Mouse (Mus musculus): ENCODE results near the gene A630023A22Rik.

The A630023A22Rik gene

DNA sequence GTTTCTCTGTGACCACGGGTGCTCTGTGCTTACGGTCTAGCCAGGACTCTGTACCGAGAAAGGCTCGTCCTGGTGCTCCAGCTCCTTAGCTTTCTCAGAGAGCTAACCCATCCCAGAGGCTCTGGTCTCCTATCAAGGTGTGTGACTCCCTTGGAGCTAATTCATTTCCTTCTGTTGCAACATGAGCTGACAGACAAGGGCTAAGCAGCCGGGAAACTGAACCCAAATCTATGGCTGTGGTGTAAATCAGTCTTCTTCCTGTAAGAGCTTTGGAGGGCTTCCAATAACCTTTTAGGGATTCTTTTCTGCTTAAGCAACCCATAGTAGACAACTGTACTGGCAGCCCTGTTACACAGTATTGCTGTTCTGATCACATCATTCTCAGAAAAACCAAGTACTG lies at the start of gene A630023A22Rik:
TSS of gene A630023A22Rik (minus strand) at position 154 of the 400 bp plus-strand sequence.
- DNase-seq, result no peak

DNA sequence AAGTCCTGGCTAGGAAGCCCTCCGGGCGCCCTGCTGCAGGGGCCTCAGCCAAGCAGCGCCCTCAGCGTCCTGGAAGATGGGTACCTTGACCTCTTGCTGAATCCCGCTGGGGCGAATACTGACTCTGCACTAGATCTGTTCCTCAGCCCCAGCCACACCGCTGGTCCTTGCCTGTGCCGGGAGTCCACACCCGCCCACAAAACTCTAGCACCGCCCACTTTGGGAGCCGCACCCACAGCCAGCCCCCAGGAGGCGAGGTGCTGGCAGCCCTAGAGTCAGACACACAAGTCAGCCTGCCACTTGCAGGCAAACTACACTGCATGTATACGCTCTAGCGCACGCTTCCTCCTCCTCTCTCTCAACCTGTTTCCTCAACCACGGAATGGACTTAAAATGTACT lies 49.8 kb upstream of the A630023A22Rik start, which contains the start of gene Npy4r:
TSS of gene Npy4r (minus strand) at position 148 of the 400 bp plus-strand sequence.
- DNase-seq, result peak in 1 of 2 experiments; percentile 8

DNA sequence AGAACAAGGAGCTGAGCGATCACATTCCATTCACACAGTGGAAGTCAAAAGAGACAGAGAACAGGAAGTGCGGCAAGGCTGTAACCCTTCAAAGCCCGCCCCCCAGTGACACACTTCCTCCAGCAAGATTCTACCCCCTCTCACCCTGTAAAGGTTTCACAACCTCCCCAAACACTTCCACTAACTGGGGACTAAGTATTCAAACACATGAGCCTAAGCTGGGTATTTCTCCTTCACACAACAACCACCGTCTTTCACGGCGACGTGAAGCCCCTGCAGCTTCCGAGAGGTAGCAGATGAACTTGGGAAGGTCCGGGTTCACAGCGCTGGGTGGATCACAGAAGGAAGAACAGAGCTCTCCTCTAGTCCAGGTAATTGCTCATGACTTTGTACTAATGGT lies 40.4 kb upstream of the A630023A22Rik start:
- no peak for DNase-seq

DNA sequence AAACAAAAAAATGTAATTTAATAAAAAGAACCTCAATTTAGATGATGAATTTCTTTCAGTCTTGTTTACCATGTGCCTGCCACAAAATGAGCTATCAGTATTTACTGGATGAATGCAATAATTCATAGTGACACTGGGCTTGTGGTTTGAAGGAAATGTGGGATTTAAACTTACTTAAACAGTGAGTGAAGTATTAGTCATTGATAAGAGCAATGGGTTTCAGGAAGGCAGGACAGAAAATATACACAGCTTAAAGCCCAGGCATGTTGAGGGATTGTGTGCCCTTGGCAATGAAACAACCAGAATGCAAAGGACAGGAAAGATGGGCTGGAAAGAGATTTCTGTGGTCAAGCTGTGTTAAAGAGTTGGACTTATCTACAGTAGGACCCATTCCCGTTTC lies 39.8 kb upstream of the A630023A22Rik start:
- no peak for DNase-seq

DNA sequence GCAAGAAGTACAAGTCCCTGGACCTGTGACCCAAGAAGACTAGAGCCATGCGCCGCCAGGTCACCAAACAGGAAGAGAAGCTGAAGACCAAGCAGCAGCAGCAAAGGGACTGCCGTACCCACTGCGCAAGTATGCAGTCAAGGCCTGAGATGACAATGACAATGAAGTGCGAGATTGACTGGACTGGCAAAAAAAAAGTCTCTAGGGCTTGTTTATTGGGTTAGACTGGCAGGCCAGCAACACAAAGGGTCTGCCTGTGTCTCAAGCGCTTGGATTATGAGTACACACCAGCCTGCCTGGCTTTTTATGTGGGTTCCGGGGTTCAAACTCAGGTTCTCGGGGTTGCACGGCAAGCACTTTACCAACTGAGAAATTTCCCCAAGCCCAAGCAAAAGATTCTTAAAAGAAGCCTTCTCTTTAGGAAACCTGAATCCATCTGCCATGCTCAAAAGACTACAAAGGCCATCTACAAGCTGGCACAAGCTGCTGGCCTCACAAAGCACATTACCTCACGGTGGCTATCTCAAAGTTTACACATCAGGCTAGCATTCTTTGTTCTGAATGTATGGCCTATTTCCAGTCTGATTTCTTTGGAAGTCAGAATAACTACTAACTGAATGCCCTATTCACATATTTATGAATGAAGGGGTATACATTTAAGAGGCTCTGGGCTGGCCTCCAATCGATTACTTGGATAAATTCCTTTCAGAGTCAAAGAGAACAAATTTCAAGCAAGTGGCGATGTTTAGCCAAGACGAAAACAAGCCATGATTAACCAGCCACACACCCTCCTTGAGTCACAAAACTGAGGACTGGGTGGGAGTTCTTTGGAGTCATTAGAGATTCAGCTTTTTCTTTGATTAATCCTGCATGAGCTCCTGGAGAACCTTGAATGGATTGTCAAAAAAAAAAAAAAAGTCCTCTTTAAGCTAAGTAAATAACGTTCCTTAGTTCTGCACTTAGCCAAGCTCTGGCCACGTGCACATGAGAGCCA lies 37.4 kb upstream of the A630023A22Rik start:
- no peak for DNase-seq

DNA sequence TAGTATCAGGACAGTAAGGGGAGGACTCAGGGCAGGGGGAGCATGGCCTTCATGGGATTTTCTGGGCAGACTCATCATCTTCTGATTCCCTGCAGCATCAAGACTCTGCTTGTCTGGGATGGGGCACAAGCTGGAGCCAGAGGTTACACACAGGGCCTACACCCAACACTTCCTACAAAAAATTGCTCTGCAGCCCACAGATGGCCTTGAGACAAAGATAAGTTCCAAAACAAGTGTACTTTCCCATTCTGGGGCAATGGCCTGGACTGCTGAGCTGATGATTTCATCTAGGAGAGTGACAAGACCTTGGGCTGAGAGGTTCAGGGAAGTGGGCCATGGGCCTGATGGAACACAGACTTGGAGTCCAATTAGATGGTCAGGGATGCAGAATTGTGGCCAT lies 32.8 kb upstream of the A630023A22Rik start:
- no peak for DNase-seq

DNA sequence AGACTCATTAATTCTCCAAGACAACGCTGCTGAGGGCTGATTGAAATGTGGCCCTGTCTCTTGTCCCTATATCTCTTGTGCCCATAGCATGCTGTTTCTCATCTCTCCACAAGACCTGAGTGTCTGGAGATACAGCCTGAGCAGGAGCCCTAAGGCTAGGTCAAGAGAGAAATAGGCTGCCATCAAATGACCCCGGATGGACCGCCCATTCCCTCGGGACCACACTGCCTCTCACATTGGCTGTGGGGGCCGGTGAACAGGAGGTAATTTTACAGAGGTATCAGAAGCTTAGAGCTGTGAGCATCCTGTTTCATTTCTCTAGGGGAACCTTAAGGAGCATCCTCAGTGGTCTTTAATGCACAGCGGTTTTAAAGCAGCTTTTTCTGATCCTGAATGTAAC lies 28.7 kb upstream of the A630023A22Rik start:
- no peak for DNase-seq

DNA sequence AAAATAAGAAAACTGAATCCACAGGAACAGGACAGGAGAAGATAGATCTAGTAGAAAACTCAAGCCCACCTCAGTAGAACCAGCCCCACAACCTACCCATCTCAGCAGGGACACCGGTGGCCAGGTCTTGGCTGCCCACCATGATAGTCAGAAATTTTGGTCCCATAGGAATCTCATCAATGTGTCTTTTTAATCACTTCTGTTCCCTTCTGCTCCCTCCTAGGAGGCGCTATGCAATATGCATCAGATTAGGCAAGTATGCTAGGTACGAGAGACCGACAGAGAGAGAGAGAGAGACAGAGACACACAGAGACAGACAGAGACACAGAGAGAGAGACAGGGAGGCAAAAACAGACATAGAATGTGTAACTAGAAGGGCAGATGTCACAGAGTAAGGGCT lies 19.1 kb upstream of the A630023A22Rik start:
- no peak for DNase-seq

DNA sequence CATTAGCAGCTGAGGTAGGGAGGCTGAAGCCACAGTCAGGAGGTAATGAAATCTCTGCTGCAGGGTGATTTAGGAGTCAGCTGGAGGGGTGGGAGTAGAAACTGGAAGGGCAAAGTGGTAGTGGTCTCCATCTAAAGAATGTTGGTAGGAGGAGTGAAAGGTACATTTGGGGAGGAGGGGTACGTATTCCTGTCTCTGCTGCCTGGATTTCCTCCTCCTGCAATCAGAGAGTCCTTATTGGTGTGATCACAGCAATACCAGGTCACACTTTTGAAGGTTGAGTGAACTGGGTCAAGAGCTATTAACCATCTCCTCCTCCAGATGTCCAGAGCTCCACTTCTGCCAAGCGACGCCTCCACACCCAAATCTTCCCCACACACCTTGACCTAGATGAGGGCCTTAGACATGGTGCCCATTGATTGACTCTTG lies 18.4 kb upstream of the A630023A22Rik start:
- DNase-seq, result no peak

DNA sequence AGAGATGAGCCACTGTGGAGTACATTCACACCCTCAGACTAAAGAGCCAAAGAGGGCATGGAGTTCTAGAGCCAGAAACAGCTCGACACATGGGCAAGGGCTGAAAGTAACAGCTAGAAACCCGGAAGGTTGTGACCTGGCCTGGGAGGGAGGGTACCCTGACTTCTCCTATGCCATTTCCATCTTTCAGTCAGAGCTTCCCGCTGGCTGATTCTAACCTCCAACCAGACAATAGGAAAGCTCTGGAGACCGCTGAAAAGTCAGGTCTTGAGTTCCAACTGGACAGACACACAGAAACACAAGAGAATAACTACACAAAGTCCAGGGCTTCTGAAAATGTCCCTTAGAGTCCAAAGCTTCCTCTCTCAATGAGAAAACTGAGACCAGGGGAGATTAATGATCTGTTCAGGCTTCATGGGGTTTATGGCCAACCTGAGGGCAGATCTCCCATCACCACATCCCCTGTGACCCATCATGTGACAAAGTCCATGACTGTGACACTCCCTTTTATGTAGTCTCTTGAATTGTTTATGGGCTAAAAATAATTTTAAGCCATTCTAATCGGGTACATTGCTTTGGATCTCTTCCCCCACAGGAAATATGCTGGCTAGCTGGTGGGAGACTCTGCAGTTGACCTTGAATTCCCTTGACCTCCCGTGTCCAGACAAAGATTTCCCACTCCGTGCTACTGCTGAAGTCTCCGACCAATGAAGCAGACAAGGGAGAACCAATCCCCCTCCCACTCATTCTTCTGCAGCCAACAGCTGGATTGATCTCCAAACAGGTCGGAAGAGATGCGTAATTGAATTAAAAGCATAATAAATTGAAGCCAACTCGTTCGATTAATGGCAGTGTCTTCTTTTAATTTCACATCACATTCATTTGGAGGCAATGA lies 17.7 kb upstream of the A630023A22Rik start:
- no peak for DNase-seq

DNA sequence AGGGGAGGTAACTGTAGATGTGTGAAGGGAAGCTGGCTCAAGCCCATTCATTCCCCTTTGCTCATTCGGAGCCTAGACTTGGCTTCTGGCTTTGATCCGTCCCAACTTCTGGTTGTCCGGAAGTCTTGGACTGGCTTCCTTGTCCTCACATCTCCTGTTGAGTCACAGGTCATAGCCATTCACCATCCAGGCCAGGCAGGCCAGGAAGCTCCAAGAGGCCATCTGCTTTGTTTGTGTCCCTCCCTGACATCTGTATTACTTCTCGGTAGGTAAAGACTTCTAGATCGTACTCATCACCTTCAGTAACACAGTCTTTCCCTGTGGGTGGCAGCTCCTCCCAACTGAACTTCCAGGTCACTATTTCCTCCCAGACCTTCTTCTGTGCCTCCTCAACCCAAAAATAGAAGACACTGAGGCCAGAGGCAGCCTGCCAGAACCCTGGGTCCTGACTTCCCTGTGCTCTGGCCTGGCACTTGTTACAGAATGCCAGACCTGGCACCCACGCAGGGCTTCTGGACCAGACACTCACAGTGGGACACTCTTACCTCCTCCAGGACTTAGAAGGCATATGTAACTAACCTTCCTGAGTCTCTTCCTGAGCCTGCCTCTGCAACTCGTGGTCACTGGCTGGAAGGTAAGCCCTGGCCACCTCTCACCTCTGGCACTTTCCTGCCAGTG lies 16.6 kb upstream of the A630023A22Rik start:
- DNase-seq, result no peak

DNA sequence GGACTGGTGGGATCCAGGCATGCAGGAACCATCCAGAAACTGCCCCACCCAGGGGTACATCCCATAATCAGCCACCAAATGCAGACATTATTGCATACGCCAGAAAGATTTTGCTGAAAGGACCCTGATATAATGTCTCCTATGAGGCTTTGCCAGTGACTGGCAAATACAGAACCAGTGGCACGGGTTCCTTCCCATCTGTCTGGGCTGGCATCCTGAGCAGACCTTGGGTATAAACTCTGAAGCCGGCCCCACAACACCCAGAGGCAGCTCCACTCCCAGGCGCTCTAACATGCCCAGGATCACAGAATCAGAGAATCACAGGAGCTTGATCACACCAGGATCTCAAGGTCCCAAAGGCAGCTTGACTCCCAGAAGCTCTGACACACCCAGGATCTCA lies 11.8 kb upstream of the A630023A22Rik start:
- no peak for DNase-seq

DNA sequence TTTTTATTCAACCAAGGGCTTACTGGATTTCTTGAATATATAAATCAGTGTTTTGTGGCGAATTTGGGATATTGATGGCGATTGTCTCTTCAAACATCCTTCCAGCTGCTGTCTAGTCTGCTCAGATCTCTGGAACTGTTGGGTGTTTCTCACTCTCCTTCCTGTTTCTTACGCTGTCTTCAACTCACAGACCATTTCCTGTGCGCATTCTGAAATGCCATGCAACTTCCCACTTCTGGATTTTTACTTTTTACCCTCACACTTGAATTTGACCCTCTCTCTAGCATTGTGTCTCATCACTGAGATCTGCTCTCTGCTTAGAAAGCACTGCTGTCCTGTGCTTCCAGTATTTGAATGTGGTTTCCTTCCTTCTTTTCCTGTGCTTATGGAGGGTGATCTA lies 5.0 kb upstream of the A630023A22Rik start:
- DNase-seq, result no peak

DNA sequence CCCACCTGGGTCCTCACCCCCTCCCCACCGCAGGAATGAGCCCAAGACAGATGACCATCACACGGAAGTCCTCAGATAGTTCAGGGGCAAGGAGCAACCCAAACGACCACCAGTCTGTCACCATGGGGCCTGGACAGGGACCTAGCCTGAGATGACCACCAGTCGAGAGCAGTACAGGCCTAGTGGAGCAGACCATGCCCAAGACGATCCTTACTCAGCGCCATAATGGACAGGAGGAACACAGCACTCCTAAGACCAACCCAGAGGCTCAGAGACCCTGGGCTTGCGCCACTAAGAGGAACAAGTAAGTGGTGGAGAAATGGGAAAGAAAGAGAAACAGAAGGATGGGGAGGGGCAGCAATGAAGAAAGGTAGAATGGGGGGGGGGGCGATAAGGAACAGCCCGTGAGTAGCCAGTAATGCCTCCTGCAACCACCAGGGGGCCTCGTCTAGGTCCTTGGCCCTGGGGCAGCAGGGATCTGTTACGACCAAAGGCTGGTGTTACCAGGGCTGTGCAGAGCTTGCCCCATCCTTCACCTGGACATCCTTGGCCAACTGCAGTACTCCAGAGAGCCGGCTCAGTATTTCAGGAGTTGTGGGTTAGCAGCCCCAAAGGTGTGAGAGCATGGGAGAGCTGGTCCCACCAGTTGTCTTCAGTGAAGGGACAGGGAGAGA lies 4.0 kb upstream of the A630023A22Rik start:
- no peak for DNase-seq

DNA sequence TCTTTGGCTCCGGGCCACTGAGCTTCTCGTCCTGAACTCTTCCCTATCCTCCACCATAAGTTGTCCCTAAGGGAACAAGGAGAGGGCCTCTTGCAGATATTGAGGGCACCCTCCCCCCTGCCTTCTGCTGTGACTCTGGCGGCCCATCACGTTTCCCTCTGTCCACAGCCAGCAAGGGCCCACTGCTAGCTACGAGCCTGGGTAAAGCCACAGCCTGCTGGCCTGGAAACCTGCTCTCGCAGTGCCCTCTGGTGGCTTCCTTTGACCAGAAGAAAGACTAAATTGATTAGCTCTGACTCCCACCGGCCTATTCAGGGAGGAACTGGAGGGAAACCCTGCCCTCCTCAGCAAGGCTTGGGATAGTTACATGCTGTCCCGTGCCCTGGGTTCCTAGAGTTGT lies 2.3 kb upstream of the A630023A22Rik start:
- no peak for DNase-seq

DNA sequence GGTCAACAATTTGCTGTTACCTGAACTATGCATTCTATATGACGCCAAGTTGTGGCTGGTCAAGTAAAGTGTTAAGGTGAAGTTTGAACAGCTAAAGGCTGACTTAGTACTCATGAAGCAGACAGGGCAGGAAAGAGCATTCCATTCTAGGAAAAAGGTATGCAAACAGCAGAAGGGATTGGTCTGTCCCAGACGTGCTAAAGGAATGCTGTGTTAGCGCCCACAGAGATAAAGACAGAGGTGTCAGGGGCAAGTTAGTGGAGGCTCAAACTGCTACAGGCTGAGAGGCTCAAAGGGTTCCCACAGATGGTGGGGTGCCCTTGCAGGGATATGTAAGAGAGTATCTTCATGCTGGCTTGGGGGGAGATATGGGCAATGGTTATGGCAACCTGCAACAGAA lies 1.3 kb upstream of the A630023A22Rik start:
- DNase-seq, result no peak

DNA sequence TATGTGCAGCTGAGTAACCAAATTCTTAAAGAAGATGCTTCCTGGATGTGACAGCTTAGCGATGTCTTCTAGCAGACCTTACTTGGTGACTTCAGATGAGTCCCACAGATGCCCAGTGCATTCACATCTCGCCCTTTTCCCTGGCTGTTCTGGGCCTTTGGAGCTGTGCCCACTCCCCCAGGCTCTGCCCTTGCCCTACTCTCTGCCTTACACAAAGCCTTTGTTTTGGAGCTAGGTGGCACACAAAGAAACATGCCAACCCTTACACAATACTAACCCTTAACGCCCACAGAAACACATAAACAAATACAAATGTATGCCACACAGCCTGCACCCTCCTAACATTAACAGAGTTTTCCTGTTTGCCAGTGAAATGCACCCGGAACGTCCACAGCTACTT lies 6.4 kb downstream of the A630023A22Rik start:
- DNase-seq, result no peak

DNA sequence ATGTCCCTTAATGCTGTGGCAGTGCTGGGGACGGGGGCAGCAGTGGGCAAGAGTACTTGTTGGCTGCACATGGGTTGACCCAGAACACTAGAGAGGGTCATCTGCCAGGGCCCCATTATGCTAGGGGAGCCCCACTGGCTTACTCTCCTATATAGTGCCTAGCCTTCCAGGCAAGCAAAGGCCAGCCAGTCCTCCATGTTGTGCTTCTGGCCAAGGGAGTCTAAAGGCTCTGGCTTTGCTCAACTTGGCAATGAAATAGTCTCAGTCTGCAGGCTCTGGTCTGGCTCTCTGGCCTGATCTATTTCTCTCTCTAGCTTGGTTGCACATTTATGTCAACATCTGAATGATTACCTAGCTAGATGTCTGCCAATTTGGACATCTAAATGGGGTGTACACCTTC lies 9.7 kb downstream of the A630023A22Rik start:
- DNase-seq, result no peak

DNA sequence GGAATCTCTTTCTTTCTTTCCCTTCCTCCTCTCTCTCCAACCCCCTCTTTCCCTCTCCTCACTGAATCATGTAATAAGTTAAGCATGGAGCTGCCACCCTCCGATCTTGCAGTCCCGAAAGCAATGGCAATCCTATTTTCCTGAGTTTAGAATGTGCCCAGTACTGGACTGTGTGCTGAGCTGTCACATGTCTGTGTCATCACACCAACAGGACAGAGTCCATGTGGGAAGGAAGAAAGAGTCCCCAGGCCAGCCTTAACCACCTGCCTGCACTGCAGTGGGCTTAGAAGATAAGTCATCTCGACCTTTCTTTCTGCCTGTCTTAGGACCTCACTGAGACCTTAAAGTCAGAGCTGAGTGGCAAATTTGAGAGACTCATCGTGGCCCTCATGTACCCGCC lies 11.1 kb downstream of the A630023A22Rik start:
- no peak for DNase-seq

DNA sequence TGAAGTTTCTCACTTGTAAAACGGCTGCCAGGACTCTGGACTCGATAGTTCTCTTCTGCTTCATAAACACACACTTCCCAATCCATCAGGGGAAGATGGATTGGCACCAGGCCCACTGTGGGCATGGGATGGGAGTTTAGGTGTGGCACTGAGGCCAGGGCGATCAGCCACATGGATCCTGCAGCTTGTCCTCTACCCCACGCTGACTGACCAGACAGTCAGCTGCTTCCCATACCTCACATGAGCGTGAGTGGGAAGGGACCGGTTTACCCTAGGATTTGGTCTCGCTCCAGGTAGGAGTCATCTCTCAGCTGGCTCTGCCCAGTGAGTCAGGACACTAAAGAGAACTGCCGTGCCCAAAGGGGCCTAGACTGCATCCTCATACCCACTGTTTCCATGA lies 12.8 kb downstream of the A630023A22Rik start:
- no peak for DNase-seq

DNA sequence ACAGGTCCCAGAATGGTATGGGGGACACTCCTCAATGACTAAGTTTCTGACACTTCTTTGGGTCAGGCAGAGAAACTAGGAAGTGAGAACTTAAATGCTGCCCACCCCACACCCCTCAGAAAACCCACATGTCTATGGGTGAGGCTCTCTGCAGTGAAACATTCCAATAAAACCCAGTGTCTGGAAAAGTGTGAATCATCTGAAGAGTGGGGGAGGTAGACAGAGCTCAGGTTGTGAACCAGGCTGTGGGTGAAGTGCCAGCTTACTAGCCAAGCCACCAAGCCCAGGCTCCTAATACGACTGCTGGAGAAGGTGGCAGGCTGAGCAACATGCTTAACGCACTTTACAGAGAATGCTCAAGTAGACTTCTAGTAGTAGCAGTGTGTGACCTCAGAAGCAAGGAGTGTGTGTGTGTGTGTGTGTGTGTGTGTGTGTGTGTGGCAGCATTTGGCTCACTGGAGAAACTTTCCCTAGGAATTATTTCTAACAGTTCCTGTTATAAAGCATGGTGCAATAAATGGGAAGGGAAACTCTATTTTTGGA lies 14.6 kb downstream of the A630023A22Rik start:
- DNase-seq, result no peak

DNA sequence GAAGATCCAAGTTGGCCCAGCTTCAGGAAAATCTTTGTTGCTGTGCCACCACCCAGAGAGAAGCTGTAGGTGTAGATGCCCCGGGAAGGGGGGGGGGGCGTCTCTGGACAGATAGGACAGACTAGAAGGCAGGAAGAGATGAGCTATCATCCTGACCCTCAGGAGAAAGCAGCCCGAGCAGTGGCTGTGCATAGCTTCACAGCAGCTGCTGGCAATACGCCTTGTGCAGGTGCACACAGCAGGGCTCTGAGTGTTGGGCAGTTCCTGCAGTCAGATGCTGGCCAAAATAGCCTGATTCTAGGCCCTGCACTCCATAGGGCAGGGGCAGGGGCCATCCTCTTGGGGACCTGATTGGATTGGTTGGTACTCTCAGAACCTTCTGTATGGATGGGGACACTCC lies 15.7 kb downstream of the A630023A22Rik start:
- no peak for DNase-seq
